Mouse (Mus musculus) embryonic facial prominence, embryonic 11.5 days (tissue): ENCODE data around the gene Akp3. TPM values are rescaled to one million over a fixed set of nuclear protein-coding genes. Genes with fewer than 3 reads are reported as not detected.

Experiments
- ATAC-seq: fragments of 200-750 bp; cut with Nextera tagmentation; replicated peaks from 2 replicates; pipeline ENCODE4 v1.8.0; 2017; ENCODE audit warnings: low read depth; ENCODE audit not compliant: insufficient number of reproducible peaks, low FRiP score, low TSS enrichment
- DNase-seq: peaks from one replicate; pipeline ENCODE4 v3.0.0-alpha.2; 2015; ENCODE audit warnings: low spot score
- H3K27ac ChIP-seq: fragments of 300-500 bp; sonication (generic); replicated peaks from 2 replicates; pipeline ENCODE4 v1.5.1; 2014; ENCODE audit warnings: mild to moderate bottlenecking, low read depth, low read length, control low read depth
- H3K27me3 ChIP-seq: fragments of 300-500 bp; sonication (generic); 2 replicates; pipeline ENCODE4 v1.6.1; 2014; ENCODE audit warnings: mild to moderate bottlenecking, low read length, moderate library complexity, mixed read lengths; ENCODE audit not compliant: control insufficient read depth, insufficient read depth
- H3K36me3 ChIP-seq: fragments of 300-500 bp; sonication (generic); replicated peaks from 2 replicates; pipeline ENCODE4 v1.6.1; 2014; ENCODE audit warnings: low read depth, mild to moderate bottlenecking, low read length, moderate library complexity, mixed read lengths; ENCODE audit not compliant: control insufficient read depth, insufficient read depth
- H3K4me1 ChIP-seq: fragments of 300-500 bp; sonication (generic); 2 replicates; pipeline ENCODE4 v1.6.1; 2014; ENCODE audit warnings: low read length, mixed read lengths; ENCODE audit not compliant: control insufficient read depth, insufficient read depth
- H3K4me2 ChIP-seq: fragments of 300-500 bp; sonication (generic); 2 replicates; pipeline ENCODE4 v1.6.1; 2014; ENCODE audit warnings: low read depth, mild to moderate bottlenecking, control low read depth, low read length, moderate library complexity
- H3K4me3 ChIP-seq: fragments of 300-500 bp; sonication (generic); 2 replicates; pipeline ENCODE4 v1.5.1; 2014; ENCODE audit warnings: low read depth, low read length, control low read depth
- H3K9ac ChIP-seq: fragments of 300-500 bp; sonication (generic); replicated peaks from 2 replicates; pipeline ENCODE4 v1.6.1; 2014; ENCODE audit warnings: mild to moderate bottlenecking, control low read depth, low read length
- H3K9me3 ChIP-seq: fragments of 300-500 bp; sonication (generic); replicated peaks from 2 replicates; pipeline ENCODE4 v1.6.1; 2016; ENCODE audit warnings: mild to moderate bottlenecking, low read length, inconsistent platforms, mixed read lengths; ENCODE audit not compliant: control insufficient read depth
- WGBS: fragments of 180-500 bp; shearing (Covaris S2); extraction: QIAGEN DNeasy Blood & Tissue Kit; methylation state at CpG from one replicate; pipeline ENCODE4 v1.1.7; 2014; 5-methylcytosine and 5-hydroxymethylcytosine counted together
- polyA plus RNA-seq: library from polyadenylated mRNA; unstranded; fragments of >200 nt; fragmentation: Nextera tagmentation; extraction: Ambion mirVana; gene quantifications from 2 replicates; pipeline ENCODE4 v1.2.1, GENCODE M21; 2014

Gene Akp3
- polyA plus RNA-seq, 1 experiment from 2014 or later = not detected

DNA sequence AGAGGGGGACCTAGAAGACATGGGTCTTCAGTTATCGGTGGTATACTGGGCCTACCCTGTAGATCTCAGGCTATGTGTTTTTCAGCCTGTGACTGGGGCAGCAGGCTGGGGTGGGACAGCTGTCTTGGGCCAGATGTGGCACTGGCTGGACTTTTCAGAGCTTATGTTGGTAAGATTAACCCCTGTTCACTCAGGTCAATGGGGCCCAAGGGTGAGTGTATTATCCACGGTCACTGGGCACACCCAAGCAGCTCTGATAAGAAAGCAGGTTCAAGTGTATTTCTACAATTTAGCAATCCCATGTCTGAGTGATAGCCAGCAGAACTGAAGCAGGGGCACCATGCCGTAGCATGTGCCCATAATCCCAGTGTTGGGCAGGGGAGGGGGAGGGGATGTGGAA is 22.7 kb upstream of the Akp3 start:
- WGBS = 92% methylated on average over 3 of the region's 3 CpGs
- Histone ChIP-seq H3K4me3 (no peak overlapping the region), H3K36me3 (no peaks in the 10 kb centered on the region), H3K9ac (no peak overlapping the region), H3K4me1 (no peaks in the 10 kb centered on the region), H3K27me3 (peaks cover 4% of the 10 kb centered on the region; the same call in 1 of the 2 replicates), H3K9me3 (no peaks in the 10 kb centered on the region), H3K27ac (no peak overlapping the region), H3K4me2 (no peak overlapping the region)
- ATAC-seq (no peak), DNase-seq (no peak)

DNA sequence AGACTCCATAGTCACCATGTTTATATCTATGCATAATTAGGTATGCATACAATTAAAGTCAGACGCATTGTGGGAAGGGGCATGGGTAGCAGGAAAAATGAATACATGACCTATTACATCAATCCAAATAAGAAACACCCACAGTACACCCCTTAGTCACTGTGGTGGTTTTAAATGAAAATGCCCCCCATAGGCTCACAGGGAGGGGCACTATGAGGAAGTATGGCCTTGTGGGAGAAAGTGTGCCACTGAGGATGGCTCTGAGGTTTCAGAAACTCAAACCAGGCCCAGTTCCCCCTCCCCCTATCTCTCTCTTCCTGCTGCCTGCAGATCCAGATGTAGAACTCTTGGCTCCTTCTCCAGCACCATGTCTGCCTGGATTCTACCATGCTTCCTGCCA is 20.8 kb upstream of the Akp3 start:
- peaks cover 4% of the 10 kb centered on the region; the same call in 1 of the 2 replicates for H3K27me3 ChIP-seq
- no peaks in the 10 kb centered on the region for H3K36me3 ChIP-seq
- 82% methylated on average over 1 of the region's 1 CpGs for whole genome bisulfite sequencing
- H3K9ac ChIP-seq = no peak overlapping the region
- ATAC-seq = no peak
- DNase-seq = no peak
- H3K27ac ChIP-seq = no peak overlapping the region
- no peaks in the 10 kb centered on the region for H3K4me1 ChIP-seq
- H3K4me3 ChIP-seq = no peak overlapping the region
- H3K4me2 ChIP-seq = no peak overlapping the region
- H3K9me3 ChIP-seq = no peaks in the 10 kb centered on the region

DNA sequence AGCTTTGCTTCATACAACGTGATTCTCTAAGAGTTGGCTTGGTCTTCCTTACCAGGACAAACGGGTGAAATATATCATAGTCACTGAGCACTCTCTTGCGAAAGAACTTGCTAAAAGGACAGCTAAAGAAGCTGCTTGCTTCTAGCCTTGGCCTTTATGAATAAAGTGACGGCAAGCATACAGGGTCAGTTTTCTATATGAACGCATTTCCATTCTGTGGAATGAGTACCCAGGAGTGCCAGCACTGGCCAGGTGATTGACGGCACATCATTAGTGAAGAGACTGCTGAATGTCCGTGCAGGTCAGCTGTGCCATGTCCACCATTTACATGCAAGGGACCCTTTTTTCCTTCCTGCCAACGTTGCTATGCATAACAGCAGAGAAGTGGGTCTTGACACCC is 18.2 kb upstream of the Akp3 start:
- no peak overlapping the region for H3K4me2 ChIP-seq
- WGBS = 79% methylated on average over 8 of the region's 8 CpGs
- DNase-seq (no peak), ATAC-seq (no peak)
- no peak overlapping the region for H3K4me3 ChIP-seq
- H3K36me3 ChIP-seq = no peaks in the 10 kb centered on the region
- no peak overlapping the region for H3K9ac ChIP-seq
- no peak overlapping the region for H3K27ac ChIP-seq
- no peaks in the 10 kb centered on the region for H3K4me1 ChIP-seq
- no peaks in the 10 kb centered on the region for H3K9me3 ChIP-seq
- no peaks in the 10 kb centered on the region for H3K27me3 ChIP-seq

DNA sequence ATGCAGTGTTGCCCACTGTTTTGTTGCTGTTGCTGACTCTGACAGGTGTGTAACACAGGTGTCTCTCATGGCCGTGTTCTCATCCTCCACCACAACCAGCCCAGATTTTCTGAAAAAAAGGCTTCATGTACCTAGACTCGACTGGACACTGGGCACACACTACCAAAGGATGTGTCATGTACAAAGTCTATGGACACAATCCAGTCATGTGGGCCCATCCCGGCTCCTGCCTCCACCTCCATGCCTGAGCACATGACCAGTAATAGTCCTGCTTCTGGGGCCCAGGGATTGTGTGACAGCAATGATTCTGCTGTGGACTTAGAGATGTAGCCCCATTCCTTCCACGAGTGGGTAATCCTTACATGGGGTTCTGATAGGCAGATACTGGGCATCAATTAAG is 16.2 kb upstream of the Akp3 start:
- H3K4me2 ChIP-seq = no peak overlapping the region
- no peaks in the 10 kb centered on the region for H3K36me3 ChIP-seq
- DNase-seq (no peak), ATAC-seq (no peak)
- H3K4me3 ChIP-seq = no peak overlapping the region
- no peak overlapping the region for H3K27ac ChIP-seq
- H3K27me3 ChIP-seq = no peaks in the 10 kb centered on the region
- no peaks in the 10 kb centered on the region for H3K9me3 ChIP-seq
- H3K9ac ChIP-seq = no peak overlapping the region
- WGBS = 80% methylated on average over 4 of the region's 4 CpGs
- no peaks in the 10 kb centered on the region for H3K4me1 ChIP-seq

DNA sequence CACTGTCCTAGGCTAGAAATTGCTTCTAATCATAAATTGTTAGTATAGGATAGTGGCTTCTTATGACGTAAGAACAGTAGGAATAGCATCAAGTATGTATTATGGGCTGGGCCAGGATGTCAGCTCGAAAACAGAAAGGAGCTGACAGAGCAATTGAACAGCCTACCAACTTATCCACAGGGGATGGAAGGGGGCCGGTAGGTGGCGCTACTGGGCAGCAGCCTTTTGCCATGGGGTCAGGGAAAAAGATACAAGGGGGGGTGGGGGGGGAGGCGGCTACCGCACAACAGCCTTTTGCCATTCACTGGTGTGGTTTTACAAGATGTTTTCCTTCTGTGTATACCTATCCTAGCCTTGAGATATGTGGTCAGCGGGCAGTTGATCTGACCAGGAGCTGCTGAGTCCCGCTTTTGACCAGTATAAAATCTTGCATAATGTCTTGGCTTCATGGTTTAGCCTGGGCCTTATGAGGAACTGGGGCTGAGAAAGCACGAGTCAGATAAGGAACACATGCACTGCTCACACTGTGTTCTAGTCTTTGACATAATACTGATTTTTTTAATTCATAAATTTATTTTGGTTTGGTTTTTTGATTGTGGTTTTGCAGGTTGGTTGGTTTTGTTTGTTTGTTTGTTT is 12.9 kb upstream of the Akp3 start:
- DNase-seq (peak; percentile 39), ATAC-seq (no peak)
- Histone ChIP-seq H3K4me3 (no peak overlapping the region), H3K27ac (no peak overlapping the region), H3K27me3 (no peaks in the 10 kb centered on the region), H3K9me3 (no peaks in the 10 kb centered on the region), H3K4me1 (no peaks in the 10 kb centered on the region), H3K36me3 (no peaks in the 10 kb centered on the region), H3K9ac (no peak overlapping the region), H3K4me2 (no peak overlapping the region)
- WGBS = 37% methylated on average over 8 of the region's 9 CpGs

DNA sequence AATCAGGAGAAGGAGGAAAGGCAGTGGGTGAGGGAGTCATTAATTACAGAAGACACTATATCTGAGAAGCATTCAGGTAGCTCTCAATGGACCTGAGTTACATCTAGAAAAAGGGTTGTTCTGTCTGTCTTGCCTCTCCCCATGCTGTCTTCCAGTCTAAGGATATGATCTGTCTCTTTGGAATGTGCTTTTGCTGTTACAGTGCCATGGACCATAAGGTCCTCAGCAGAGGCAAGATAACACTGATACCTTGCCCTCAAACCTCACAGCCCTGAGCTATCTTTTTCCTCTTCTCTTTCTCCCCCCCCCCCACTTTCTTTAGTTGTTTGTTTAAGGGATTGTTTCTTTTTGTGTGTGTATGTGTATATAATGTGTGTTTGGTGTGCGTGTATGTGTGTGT is 10.0 kb upstream of the Akp3 start:
- Histone ChIP-seq H3K9me3 (no peaks in the 10 kb centered on the region), H3K4me2 (no peak overlapping the region), H3K36me3 (no peaks in the 10 kb centered on the region), H3K27me3 (no peaks in the 10 kb centered on the region), H3K9ac (no peak overlapping the region), H3K27ac (no peak overlapping the region), H3K4me1 (no peaks in the 10 kb centered on the region), H3K4me3 (no peak overlapping the region)
- DNase-seq (no peak), ATAC-seq (no peak)
- 83% methylated on average over 1 of the region's 1 CpGs for WGBS

DNA sequence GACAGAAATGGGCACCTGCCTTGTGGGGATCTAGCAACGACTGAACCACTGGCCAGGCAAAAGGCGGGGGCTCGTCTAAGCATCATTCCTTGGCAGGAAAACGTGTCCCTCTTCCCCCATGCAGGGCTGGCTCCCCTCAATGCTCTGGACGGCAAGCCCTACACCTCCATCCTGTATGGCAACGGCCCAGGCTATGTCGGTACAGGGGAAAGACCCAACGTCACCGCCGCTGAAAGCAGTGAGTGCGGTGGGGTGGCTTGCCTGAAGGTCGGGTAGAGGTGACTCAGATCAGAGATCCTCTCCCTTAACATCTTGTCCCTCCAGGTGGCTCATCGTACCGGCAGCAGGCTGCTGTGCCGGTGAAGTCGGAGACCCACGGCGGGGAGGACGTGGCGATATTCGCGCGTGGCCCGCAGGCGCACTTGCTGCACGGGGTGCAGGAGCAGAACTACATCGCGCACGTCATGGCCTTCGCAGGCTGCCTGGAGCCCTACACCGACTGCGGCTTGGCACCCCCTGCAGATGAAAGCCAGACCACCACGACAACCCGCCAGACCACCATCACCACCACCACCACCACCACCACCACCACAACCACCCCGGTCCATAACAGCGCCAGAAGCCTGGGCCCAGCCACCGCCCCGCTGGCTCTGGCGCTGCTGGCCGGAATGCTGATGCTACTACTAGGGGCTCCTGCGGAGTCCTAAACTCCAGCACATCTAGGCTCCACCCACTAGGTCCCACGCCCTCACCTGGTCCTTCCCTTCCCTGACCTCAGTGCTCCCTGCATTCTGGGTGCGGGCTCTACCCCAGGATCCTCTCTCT is 2.6 kb downstream of the Akp3 start:
- H3K4me2 ChIP-seq = peak overlapping the region; percentile 16
- WGBS = 9% methylated on average over 43 of the region's 43 CpGs
- ATAC-seq (no peak), DNase-seq (no peak)
- 0 out of 2 replicates have a peak overlapping the region, but pooled peaks have one; percentile 13 for H3K9ac ChIP-seq
- no peaks in the 10 kb centered on the region for H3K4me1 ChIP-seq
- H3K9me3 ChIP-seq = no peaks in the 10 kb centered on the region
- no peaks in the 10 kb centered on the region for H3K36me3 ChIP-seq
- peaks cover 22% of the 10 kb centered on the region for H3K27me3 ChIP-seq
- peak overlapping the region; percentile 10; the same call in 1 of the 2 replicates for H3K4me3 ChIP-seq
- no peak overlapping the region for H3K27ac ChIP-seq

DNA sequence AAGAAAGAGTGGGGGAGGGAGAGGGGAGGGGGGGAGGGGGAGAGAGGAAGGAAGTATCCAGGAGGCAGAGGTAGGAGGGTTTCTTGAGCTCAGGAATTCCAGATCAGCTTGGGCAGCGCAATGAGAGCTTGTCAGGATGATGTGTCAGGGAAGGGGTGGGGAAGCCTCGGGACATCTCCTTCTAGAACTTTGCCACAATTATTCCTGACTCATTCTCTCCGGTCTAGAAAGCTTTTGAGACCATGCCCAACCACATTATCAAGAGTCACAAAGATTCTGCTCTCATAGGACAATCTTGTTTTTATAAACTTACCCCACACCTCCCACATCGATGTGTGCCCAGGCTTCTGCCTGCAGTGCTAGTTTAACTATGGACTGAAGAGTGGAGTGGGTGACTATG is 7.0 kb downstream of the Akp3 start:
- Histone ChIP-seq H3K27me3 (peaks cover 17% of the 10 kb centered on the region), H3K4me1 (no peaks in the 10 kb centered on the region), H3K4me2 (no peak overlapping the region), H3K9me3 (no peaks in the 10 kb centered on the region), H3K4me3 (no peak overlapping the region), H3K36me3 (no peaks in the 10 kb centered on the region), H3K9ac (no peak overlapping the region), H3K27ac (no peak overlapping the region)
- WGBS = 78% methylated on average over 4 of the region's 4 CpGs
- ATAC-seq (no peak), DNase-seq (no peak)
